20 mouse cellular contexts compared by ENCODE assay signal in the genomic region with DNA sequence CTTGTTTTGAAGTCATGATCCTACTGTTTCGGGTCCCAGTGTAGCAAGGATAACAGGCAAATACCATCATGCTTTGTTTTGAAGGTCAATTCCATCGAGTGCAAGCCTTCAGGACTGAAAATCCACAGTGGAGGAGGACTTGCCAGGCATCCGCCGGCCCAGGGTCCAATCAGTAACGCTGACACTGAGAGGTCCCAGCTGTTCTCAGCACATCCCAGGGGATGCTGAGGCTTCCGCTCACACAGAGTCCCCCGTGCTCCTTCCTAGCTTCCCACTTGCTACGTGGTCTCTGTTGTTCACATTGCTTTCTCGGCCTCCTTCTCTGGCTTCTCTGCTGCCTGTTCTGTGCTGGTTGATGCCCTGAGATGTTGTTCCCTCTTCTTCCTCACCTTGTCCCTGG. TPM values are rescaled to one million over a fixed set of nuclear protein-coding genes. Genes with fewer than 3 reads are reported as not detected.
A peak's percentile ranks its signal among the peaks of the same experiment; 100 is the strongest.
DNase-seq lines count a peak whose midpoint lies in the region; ATAC-seq and TF ChIP-seq lines count a peak whose summit lies in the region.
"Had no signal": no experiment of that assay in that cellular context is flagged by ENCODE, and none has a peak within 500 bp of the region (broad histone marks: within the 10 kb centered on the region; RNA-seq: fewer than 3 reads in every experiment).

No protein-coding gene starts in this region.

- H3K27me3 ChIP-seq in hindbrain, embryonic 13.5 days = no peaks in the 10 kb centered on the region
- H3K27me3 ChIP-seq in hindbrain, embryonic 12.5 days = no peaks in the 10 kb centered on the region
- H3K27me3 ChIP-seq in midbrain, embryonic 11.5 days (ENCODE audit: control insufficient read depth, insufficient read depth, low read length) = no peaks in the 10 kb centered on the region
- no peaks in the 10 kb centered on the region for H3K27me3 ChIP-seq in midbrain, postnatal 0 days (ENCODE audit: insufficient read depth, low read length)
- H3K27me3 ChIP-seq: embryonic facial prominence, embryonic 13.5 days; limb, embryonic 13.5 days; midbrain, embryonic 15.5 days had no signal

- H3K36me3 ChIP-seq in hindbrain, embryonic 13.5 days = peaks cover 27% of the 10 kb centered on the region
- H3K36me3 ChIP-seq in hindbrain, embryonic 12.5 days = peaks cover 12% of the 10 kb centered on the region; the same call in 1 of the 2 replicates
- H3K36me3 ChIP-seq in midbrain, embryonic 11.5 days (ENCODE audit: control insufficient read depth, insufficient read depth, low read length) = no peaks in the 10 kb centered on the region
- H3K36me3 ChIP-seq in midbrain, postnatal 0 days (ENCODE audit: insufficient read depth, low read length) = peaks cover 13% of the 10 kb centered on the region
- H3K36me3 ChIP-seq: embryonic facial prominence, embryonic 13.5 days; limb, embryonic 13.5 days; midbrain, embryonic 15.5 days had no signal

- no peak overlapping the region for H3K9ac ChIP-seq in hindbrain, embryonic 13.5 days
- H3K9ac ChIP-seq in hindbrain, embryonic 12.5 days = no peak overlapping the region
- H3K9ac ChIP-seq in midbrain, embryonic 11.5 days (ENCODE audit: low read length) = no peak overlapping the region
- H3K9ac ChIP-seq in midbrain, postnatal 0 days (replicated peaks; ENCODE audit: low read length, poor library complexity, severe bottlenecking) = no peak overlapping the region
- H3K9ac ChIP-seq: embryonic facial prominence, embryonic 13.5 days; forebrain, postnatal 0 days; limb, embryonic 13.5 days; liver, embryonic 14.5 days; midbrain, embryonic 15.5 days had no signal

- ATAC-seq in hindbrain, embryonic 13.5 days (ENCODE audit: low FRiP score) = no peak
- ATAC-seq in hindbrain, embryonic 12.5 days (ENCODE audit: low FRiP score) = no peak
- ATAC-seq in midbrain, embryonic 11.5 days (ENCODE audit: low FRiP score) = no peak
- ATAC-seq in midbrain, postnatal 0 days (ENCODE audit: low FRiP score) = no peak
- ATAC-seq: forebrain, postnatal 0 days; hindbrain, embryonic 16.5 days; intestine, postnatal 0 days; midbrain, embryonic 15.5 days had no signal

- no peak overlapping the region for H3K4me2 ChIP-seq in hindbrain, embryonic 13.5 days
- no peak overlapping the region for H3K4me2 ChIP-seq in hindbrain, embryonic 12.5 days (replicated peaks)
- no peak overlapping the region for H3K4me2 ChIP-seq in midbrain, embryonic 11.5 days
- H3K4me2 ChIP-seq in midbrain, postnatal 0 days (ENCODE audit: low read depth, low read length, poor library complexity, severe bottlenecking) = no peak overlapping the region
- H3K4me2 ChIP-seq: embryonic facial prominence, embryonic 13.5 days; limb, embryonic 13.5 days; midbrain, embryonic 15.5 days had no signal

- TF ChIP-seq CTCF in midbrain, postnatal 0 days (IDR thresholded peaks at IDR 0.05) = no peak

- DNase-seq in midbrain, embryonic 11.5 days (ENCODE audit: low spot score, missing footprints) = peak; percentile 83
- no peak for DNase-seq in midbrain, postnatal 0 days (ENCODE audit: low spot score)
- DNase-seq in heart, postnatal 4 days = peak; percentile 59
- DNase-seq in left cerebral cortex, postnatal 25 days (ENCODE audit: low spot score in 2 of 2) = no peak
- no peak for DNase-seq in frontal cortex, adult 2 months (ENCODE audit: extremely low spot score in 1 of 2, low spot score in 1 of 2)
- DNase-seq: adrenal gland, postnatal 10 days; cerebellum, adult 8-10 months; forebrain, postnatal 0 days; retina, postnatal 1 day; right cerebral cortex, postnatal 4 days; thymus, postnatal 25 days had no signal

- H3K27ac ChIP-seq in hindbrain, embryonic 13.5 days = peak overlapping the region; percentile 44; the same call in 1 of the 2 replicates
- H3K27ac ChIP-seq in hindbrain, embryonic 12.5 days = no peak overlapping the region
- H3K27ac ChIP-seq in midbrain, embryonic 11.5 days (ENCODE audit: low read depth, low read length) = no peak overlapping the region
- H3K27ac ChIP-seq in midbrain, postnatal 0 days (ENCODE audit: low read depth, low read length) = no peak overlapping the region
- H3K27ac ChIP-seq: embryonic facial prominence, embryonic 13.5 days; limb, embryonic 13.5 days; liver, embryonic 14.5 days; midbrain, embryonic 15.5 days had no signal

- no peak overlapping the region for H3K4me3 ChIP-seq in hindbrain, embryonic 13.5 days
- H3K4me3 ChIP-seq in hindbrain, embryonic 12.5 days = no peak overlapping the region
- H3K4me3 ChIP-seq in midbrain, embryonic 11.5 days (ENCODE audit: low read depth, low read length) = no peak overlapping the region
- H3K4me3 ChIP-seq in midbrain, postnatal 0 days (ENCODE audit: low read depth, low read length) = no peak overlapping the region
- H3K4me3 ChIP-seq: embryonic facial prominence, embryonic 13.5 days; limb, embryonic 13.5 days; midbrain, embryonic 15.5 days had no signal

- H3K9me3 ChIP-seq in hindbrain, embryonic 13.5 days = no peaks in the 10 kb centered on the region
- no peaks in the 10 kb centered on the region for H3K9me3 ChIP-seq in hindbrain, embryonic 12.5 days (replicated peaks)
- no peaks in the 10 kb centered on the region for H3K9me3 ChIP-seq in midbrain, embryonic 11.5 days (ENCODE audit: control insufficient read depth, low read length)
- H3K9me3 ChIP-seq in midbrain, postnatal 0 days (ENCODE audit: low read length) = no peaks in the 10 kb centered on the region
- H3K9me3 ChIP-seq: embryonic facial prominence, embryonic 13.5 days; limb, embryonic 13.5 days; midbrain, embryonic 15.5 days had no signal

- H3K4me1 ChIP-seq in hindbrain, embryonic 13.5 days (replicated peaks) = peaks cover 19% of the 10 kb centered on the region
- peaks cover 9% of the 10 kb centered on the region for H3K4me1 ChIP-seq in hindbrain, embryonic 12.5 days
- peaks cover 6% of the 10 kb centered on the region; the same call in 1 of the 2 replicates for H3K4me1 ChIP-seq in midbrain, embryonic 11.5 days (ENCODE audit: control insufficient read depth, insufficient read depth, low read length)
- H3K4me1 ChIP-seq in midbrain, postnatal 0 days (ENCODE audit: insufficient read depth, low read length) = peaks cover 4% of the 10 kb centered on the region
- H3K4me1 ChIP-seq: embryonic facial prominence, embryonic 13.5 days; limb, embryonic 13.5 days had no signal

- intact Hi-C loops in left cerebral cortex, postnatal 25 days (cut with DNase I) = no loop called here

- WGBS in hindbrain, embryonic 13.5 days = 63% methylated on average over 9 of the region's 9 CpGs
- WGBS in hindbrain, embryonic 12.5 days = 72% methylated on average over 9 of the region's 9 CpGs
- WGBS in midbrain, embryonic 11.5 days = 73% methylated on average over 9 of the region's 9 CpGs
- 76% methylated on average over 9 of the region's 9 CpGs for WGBS in midbrain, postnatal 0 days

RNA-seq across cellular contexts. Expression of a gene that starts 11.0 kb away (rescaled TPM):
- 52.3 and 57.0 TPM in 2 replicates for polyA plus RNA-seq in hindbrain, embryonic 13.5 days (2015; fragmentation: Nextera tagmentation; extraction: Ambion mirVana)
- polyA plus RNA-seq in hindbrain, embryonic 12.5 days (2016; fragmentation: Nextera tagmentation; extraction: Ambion mirVana) = 41.1 and 43.0 TPM in 2 replicates
- polyA plus RNA-seq in midbrain, embryonic 11.5 days (2014; fragmentation: Nextera tagmentation; extraction: Ambion mirVana) = 7.6 TPM in 2 replicates
- total RNA-seq in midbrain, postnatal 0 days (2014; rRNA removed) = 81.3 and 92.6 TPM in 2 replicates
- polyA plus RNA-seq in midbrain, postnatal 0 days (2015; fragmentation: Nextera tagmentation; extraction: Ambion mirVana) = 56.6 and 66.1 TPM in 2 replicates
- total RNA-seq in heart, postnatal 4 days (2021) = under 1 TPM; 0.50 to 0.61 TPM
- total RNA-seq in left cerebral cortex, postnatal 25 days (2021) = 10 to 100 TPM; 82.9 to 92.8 TPM
- polyA plus RNA-seq in frontal cortex, adult 2 months (2012; rRNA removed) = 67.0 and 68.5 TPM in 2 replicates
- total RNA-seq: common myeloid progenitor, adult 5-6 weeks had no signal
- polyA plus RNA-seq: liver, embryonic 14.5 days had no signal

RNA-seq across cellular contexts. Expression of a gene that starts 53.5 kb away (rescaled TPM):
- polyA plus RNA-seq in hindbrain, embryonic 13.5 days (2015; fragmentation: Nextera tagmentation; extraction: Ambion mirVana) = 34.7 and 35.5 TPM in 2 replicates
- polyA plus RNA-seq in hindbrain, embryonic 12.5 days (2016; fragmentation: Nextera tagmentation; extraction: Ambion mirVana) = 43.3 and 43.8 TPM in 2 replicates
- 44.2 and 46.3 TPM in 2 replicates for polyA plus RNA-seq in midbrain, embryonic 11.5 days (2014; fragmentation: Nextera tagmentation; extraction: Ambion mirVana)
- 39.0 and 42.5 TPM in 2 replicates for total RNA-seq in midbrain, postnatal 0 days (2014; rRNA removed)
- 29.4 and 30.5 TPM in 2 replicates for polyA plus RNA-seq in midbrain, postnatal 0 days (2015; fragmentation: Nextera tagmentation; extraction: Ambion mirVana)
- 10 to 100 TPM; 12.2 to 12.8 TPM for total RNA-seq in heart, postnatal 4 days (2021)
- total RNA-seq in left cerebral cortex, postnatal 25 days (2021) = 10 to 100 TPM; 14.4 to 16.6 TPM
- polyA plus RNA-seq in frontal cortex, adult 2 months (2012; rRNA removed) = 21.7 and 23.9 TPM in 2 replicates

Comparison
In these comparisons a context has a peak if more than half of its experiments do, and no peak if none do; other contexts are left out.
1. DNase-seq: peak in midbrain, embryonic 11.5 days (single experiment) and heart, postnatal 4 days (single experiment); none in midbrain, postnatal 0 days (single experiment), left cerebral cortex, postnatal 25 days (0 of 2) and frontal cortex, adult 2 months (0 of 2).